Mouse (Mus musculus) hindbrain, embryonic 10.5 days (tissue): ENCODE measurements around the gene Scp2. TPM values are rescaled to one million over a fixed set of nuclear protein-coding genes. Genes with fewer than 3 reads are reported as not detected.
A peak's percentile ranks its signal among the peaks of the same experiment; 100 is the strongest.

Source experiments
- DNase-seq: peaks from one replicate; pipeline ENCODE4 v3.0.0-alpha.2; 2017; ENCODE audit warnings: low spot score
- H3K27ac ChIP-seq: fragments of 300-500 bp; sonication (generic); 2 replicates; pipeline ENCODE4 v1.5.1; 2016; ENCODE audit warnings: mild to moderate bottlenecking, moderate library complexity
- H3K27me3 ChIP-seq: fragments of 300-500 bp; sonication (generic); 2 replicates; pipeline ENCODE4 v1.6.1; 2016; ENCODE audit warnings: mild to moderate bottlenecking; ENCODE audit not compliant: poor library complexity, insufficient read depth, severe bottlenecking
- H3K36me3 ChIP-seq: fragments of 300-500 bp; sonication (generic); 2 replicates; pipeline ENCODE4 v1.6.1; 2016; ENCODE audit warnings: mild to moderate bottlenecking, moderate library complexity
- H3K4me1 ChIP-seq: fragments of 300-500 bp; sonication (generic); replicated peaks from 2 replicates; pipeline ENCODE4 v1.6.1; 2016; ENCODE audit warnings: mild to moderate bottlenecking
- H3K4me3 ChIP-seq: fragments of 300-500 bp; sonication (generic); 2 replicates; pipeline ENCODE4 v1.5.1; 2016; ENCODE audit warnings: mild to moderate bottlenecking, moderate library complexity
- H3K9me3 ChIP-seq: fragments of 300-500 bp; sonication (generic); 2 replicates; pipeline ENCODE4 v1.6.1; 2016; ENCODE audit warnings: mild to moderate bottlenecking, moderate library complexity
- WGBS: fragments of 180-500 bp; shearing (Covaris S2); methylation state at CpG from one replicate; pipeline ENCODE4 v1.1.7; 2016; 5-methylcytosine and 5-hydroxymethylcytosine counted together
- polyA plus RNA-seq: library from polyadenylated mRNA; unstranded; fragments of >200 nt; fragmentation: Nextera tagmentation; extraction: Ambion mirVana; gene quantifications from 2 replicates; pipeline ENCODE4 v1.2.1, GENCODE M21; 2016

Gene Scp2
- polyA plus RNA-seq, 1 experiment from 2014 or later = 213 TPM

DNA sequence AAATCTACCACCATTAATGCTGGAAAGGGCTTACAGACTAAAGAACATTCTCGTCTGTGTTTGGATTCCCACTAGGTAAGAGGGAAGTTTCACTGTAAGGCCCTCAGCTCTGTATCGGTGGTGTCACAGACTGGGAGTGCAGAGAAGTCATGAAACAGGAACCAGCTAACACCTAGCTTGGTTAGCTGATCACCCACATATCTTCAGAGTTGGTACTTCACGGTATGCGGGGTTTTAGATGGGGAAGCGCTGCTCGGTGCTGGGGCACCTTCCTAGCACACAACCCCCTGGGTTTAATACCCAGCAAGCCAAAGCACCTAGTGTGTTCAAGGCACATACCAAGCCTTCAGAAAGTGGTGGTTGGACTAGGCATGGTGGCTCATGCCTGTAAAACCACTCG is 77.5 kb downstream of the Scp2 start:
- DNase-seq = no peak
- H3K4me1 ChIP-seq = peaks cover 15% of the 10 kb centered on the region
- WGBS = 91% methylated on average over 7 of the region's 7 CpGs
- 0 out of 2 replicates have a peak, but pooled peaks cover under 1% of the 10 kb centered on the region for H3K9me3 ChIP-seq
- H3K27ac ChIP-seq = no peak overlapping the region
- H3K36me3 ChIP-seq = peaks cover 56% of the 10 kb centered on the region
- H3K27me3 ChIP-seq = no peaks in the 10 kb centered on the region
- no peak overlapping the region for H3K4me3 ChIP-seq

DNA sequence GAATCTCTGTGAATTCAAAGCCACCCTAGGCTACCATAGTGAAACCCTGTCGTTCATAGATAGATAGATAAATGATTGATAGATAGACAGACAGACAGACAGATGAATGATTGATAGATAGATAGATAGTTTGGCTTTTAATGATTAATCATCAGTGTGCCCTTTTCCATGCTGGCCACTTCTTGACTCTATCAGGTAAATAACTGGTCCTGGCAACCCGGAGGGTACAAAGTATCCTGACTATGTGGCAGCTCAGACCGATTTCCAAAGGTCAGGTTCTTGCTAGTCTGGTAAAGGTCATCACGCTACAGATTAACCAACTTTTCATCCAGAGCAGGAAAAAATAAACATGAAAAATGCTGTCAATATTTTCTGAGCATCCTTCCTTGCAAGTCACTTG is 78.2 kb downstream of the Scp2 start:
- 95% methylated on average over 4 of the region's 4 CpGs for WGBS
- no peak overlapping the region for H3K27ac ChIP-seq
- peaks cover 62% of the 10 kb centered on the region for H3K36me3 ChIP-seq
- H3K27me3 ChIP-seq = no peaks in the 10 kb centered on the region
- no peak overlapping the region for H3K4me3 ChIP-seq
- peaks cover 15% of the 10 kb centered on the region for H3K4me1 ChIP-seq
- H3K9me3 ChIP-seq = 0 out of 2 replicates have a peak, but pooled peaks cover 2% of the 10 kb centered on the region
- no peak for DNase-seq

DNA sequence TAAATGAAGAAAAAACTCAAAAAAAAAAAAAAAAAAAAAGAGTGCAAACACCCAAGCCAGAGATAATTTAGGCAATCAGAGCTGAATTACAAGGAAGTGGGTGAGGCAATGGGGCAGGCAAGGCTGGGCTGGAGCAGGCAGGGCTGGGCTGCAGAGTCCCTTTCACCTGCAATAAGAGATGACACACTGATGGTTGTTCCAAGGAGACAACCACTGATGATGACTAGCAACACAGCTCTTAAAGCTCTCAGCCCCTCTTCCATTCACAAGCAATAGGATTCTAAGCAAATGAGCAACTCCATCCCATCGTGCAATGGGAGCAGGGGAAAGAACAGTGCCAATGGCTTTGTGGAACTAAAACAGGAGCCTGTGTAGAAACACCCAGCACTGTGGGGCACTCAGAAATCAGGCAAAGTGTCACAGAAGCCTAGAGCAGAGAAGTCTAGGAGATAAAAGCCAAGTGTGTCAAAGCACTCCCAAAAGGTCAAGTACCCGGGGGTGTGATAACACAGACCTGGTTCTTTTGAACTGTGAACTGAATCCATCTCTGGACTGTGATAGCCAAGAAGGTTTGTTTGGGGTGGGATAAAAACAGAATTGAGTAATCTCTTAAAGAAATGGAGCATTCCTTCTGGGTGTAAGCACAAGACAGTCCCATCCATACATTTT is 79.5 kb downstream of the Scp2 start:
- no peak for DNase-seq
- H3K27ac ChIP-seq = no peak overlapping the region
- no peak overlapping the region for H3K4me3 ChIP-seq
- no peaks in the 10 kb centered on the region for H3K27me3 ChIP-seq
- H3K4me1 ChIP-seq = peaks cover 11% of the 10 kb centered on the region
- H3K36me3 ChIP-seq = peaks cover 72% of the 10 kb centered on the region
- 0 out of 2 replicates have a peak, but pooled peaks cover 2% of the 10 kb centered on the region for H3K9me3 ChIP-seq
- 92% methylated on average over 2 of the region's 2 CpGs for WGBS

DNA sequence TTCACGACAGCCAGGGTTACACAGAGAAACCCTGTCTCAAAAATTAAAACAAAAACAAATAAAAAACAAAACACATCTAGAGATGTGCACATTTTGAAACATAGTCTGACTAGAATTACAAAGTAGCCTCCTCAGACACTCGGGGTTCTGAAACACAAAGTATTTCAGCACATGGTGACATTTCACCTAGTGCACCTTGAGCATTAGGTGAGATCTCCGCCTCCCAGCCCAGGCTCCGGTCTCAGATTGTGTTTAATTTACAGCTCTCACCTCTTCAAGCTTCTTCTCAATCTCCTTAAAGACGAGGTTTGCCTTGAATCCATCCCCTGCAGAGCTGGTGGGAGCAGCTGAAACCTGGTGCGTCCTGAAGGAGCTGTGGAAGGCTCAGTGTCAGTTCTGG is 81.2 kb downstream of the Scp2 start:
- no peak for DNase-seq
- Histone ChIP-seq H3K4me1 (peaks cover 8% of the 10 kb centered on the region; the same call in 1 of the 2 replicates), H3K9me3 (0 out of 2 replicates have a peak, but pooled peaks cover 2% of the 10 kb centered on the region), H3K27ac (no peak overlapping the region), H3K36me3 (peaks cover 80% of the 10 kb centered on the region), H3K4me3 (no peak overlapping the region), H3K27me3 (no peaks in the 10 kb centered on the region)
- WGBS = 87% methylated on average over 6 of the region's 6 CpGs

DNA sequence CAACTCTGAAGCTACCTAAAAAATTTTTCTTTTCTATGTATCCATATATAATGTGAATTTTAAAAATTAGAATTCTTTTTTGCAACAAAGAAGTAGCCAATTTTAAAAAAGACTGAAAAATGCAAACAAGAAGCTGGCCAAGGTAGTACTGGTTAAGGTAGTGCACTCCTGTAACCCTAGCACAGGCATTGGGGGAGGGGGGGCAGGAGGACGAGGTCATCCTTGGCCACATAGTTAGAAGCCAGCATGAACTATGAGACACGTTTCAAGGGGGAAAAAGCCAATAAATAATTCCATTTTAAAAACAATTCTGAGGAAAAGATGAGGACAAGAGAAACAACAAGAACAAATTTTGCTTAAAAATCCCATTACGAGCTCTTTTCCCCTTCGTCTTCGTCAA is 82.3 kb downstream of the Scp2 start:
- H3K4me1 ChIP-seq = peaks cover 8% of the 10 kb centered on the region; the same call in 1 of the 2 replicates
- no peak for DNase-seq
- H3K27ac ChIP-seq = no peak overlapping the region
- 96% methylated on average over 5 of the region's 5 CpGs for WGBS
- H3K27me3 ChIP-seq = no peaks in the 10 kb centered on the region
- H3K4me3 ChIP-seq = no peak overlapping the region
- H3K36me3 ChIP-seq = peaks cover 81% of the 10 kb centered on the region
- H3K9me3 ChIP-seq = 0 out of 2 replicates have a peak, but pooled peaks cover 2% of the 10 kb centered on the region

DNA sequence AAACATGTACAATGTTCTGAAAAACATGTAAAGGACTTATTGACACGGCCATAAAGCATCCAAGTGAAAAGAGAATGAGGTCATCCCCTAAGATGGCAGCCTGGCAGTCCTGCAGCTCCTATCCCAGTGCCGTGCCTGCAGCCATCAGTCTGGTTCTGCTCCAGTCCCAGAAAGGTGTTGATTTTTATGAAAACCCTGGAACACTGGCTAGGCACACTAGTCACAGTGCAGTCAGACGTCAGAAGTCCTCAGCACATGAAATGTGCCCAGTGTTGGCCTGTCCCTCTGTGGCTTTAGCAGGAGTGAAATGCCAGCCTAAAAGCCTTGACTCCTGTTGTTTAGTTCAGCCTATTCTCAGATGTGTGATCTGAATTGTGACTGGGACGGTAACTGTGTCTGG is 84.0 kb downstream of the Scp2 start:
- H3K4me3 ChIP-seq = no peak overlapping the region
- H3K27me3 ChIP-seq = no peaks in the 10 kb centered on the region
- 0 out of 2 replicates have a peak, but pooled peaks cover 2% of the 10 kb centered on the region for H3K9me3 ChIP-seq
- no peak overlapping the region for H3K27ac ChIP-seq
- peaks cover 8% of the 10 kb centered on the region; the same call in 1 of the 2 replicates for H3K4me1 ChIP-seq
- 83% methylated on average over 4 of the region's 4 CpGs for WGBS
- H3K36me3 ChIP-seq = peaks cover 79% of the 10 kb centered on the region
- no peak for DNase-seq

DNA sequence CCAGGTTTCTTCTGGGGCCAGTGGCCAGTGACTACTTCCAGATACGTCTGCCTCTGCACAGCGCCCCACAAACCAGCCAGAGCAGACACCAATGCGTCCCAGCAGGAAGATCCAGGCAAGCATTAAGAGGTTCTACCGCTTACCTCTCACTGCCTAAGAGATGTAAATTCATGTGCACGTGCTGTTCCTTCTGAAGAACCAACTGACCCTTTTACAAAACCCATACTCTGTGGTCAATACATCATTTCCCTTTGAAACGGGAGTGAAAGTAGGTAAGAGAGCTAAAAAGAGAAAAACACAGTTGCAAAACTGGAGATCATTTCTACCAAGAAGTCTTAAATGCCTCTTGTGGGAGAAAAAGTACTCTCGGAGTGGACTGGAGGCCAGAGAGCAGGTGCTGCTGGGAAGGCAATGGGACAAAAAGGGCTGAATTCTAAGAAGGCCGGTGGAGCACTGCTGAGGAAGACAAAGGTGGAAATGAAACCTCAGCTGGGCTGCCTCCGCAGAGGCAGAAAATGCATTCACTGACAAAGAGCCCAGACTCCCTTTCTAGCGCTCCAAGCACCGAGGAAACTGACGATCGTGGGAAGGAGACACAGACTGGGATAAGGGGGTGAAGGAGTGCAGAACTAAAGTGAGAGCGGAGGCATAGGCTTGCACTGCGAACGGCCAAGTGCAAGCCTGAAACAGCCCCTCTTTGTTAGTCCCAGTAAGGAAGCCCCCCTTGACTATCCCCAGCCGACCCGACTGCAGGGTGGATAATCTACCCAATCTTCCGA is 85.0 kb downstream of the Scp2 start:
- Histone ChIP-seq H3K4me1 (peaks cover 8% of the 10 kb centered on the region; the same call in 1 of the 2 replicates), H3K9me3 (0 out of 2 replicates have a peak, but pooled peaks cover 2% of the 10 kb centered on the region), H3K27me3 (no peaks in the 10 kb centered on the region), H3K4me3 (no peak overlapping the region), H3K36me3 (peaks cover 80% of the 10 kb centered on the region), H3K27ac (peak overlapping the region; percentile 73)
- WGBS = 50% methylated on average over 19 of the region's 19 CpGs
- DNase-seq = no peak

DNA sequence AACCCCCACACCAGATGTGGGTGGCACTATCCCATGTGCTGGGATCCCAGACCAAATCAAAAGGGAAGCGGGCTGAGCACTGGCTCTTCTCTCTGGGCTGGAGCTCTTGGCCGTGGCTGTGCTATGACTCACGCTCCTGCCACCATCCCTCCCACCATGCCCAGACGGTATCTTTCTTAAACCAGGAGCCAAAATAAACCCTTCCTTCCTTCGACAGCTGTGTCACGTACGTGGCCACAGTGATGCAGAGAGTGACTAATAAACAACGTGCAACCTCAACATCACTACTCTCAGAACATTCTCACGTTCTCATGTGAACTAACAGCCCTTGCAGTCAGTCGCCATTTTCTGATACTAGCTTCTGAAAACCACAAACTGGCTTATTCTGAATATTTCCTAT is 86.6 kb downstream of the Scp2 start:
- H3K9me3 ChIP-seq = 0 out of 2 replicates have a peak, but pooled peaks cover 2% of the 10 kb centered on the region
- no peak overlapping the region for H3K27ac ChIP-seq
- no peak overlapping the region for H3K4me3 ChIP-seq
- DNase-seq = no peak
- WGBS = 93% methylated on average over 10 of the region's 10 CpGs
- peaks cover 83% of the 10 kb centered on the region for H3K36me3 ChIP-seq
- peaks cover 8% of the 10 kb centered on the region; the same call in 1 of the 2 replicates for H3K4me1 ChIP-seq
- no peaks in the 10 kb centered on the region for H3K27me3 ChIP-seq

DNA sequence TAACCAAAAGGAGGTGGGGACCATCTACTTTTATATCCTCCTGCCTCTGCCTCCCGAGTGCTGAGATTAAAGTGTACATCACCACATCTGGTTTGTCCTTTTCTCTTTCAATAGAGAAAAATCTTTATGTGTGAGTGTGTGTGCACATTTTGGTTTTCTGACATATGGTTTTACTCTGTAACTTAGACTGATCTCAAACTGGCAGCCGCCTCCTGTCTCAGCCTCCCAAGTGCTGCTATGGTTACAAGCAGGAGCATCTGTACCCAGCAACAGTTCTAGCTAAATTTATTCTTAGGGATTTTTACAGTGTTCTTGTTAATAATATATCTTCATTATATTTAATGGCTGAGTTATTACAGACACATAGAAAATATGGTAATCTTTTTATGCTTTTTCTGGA is 87.6 kb downstream of the Scp2 start:
- Histone ChIP-seq H3K27me3 (no peaks in the 10 kb centered on the region), H3K36me3 (peaks cover 83% of the 10 kb centered on the region), H3K4me3 (no peak overlapping the region), H3K27ac (no peak overlapping the region), H3K9me3 (0 out of 2 replicates have a peak, but pooled peaks cover under 1% of the 10 kb centered on the region), H3K4me1 (peaks cover 8% of the 10 kb centered on the region; the same call in 1 of the 2 replicates)
- WGBS = 88% methylated on average over 2 of the region's 2 CpGs
- no peak for DNase-seq

DNA sequence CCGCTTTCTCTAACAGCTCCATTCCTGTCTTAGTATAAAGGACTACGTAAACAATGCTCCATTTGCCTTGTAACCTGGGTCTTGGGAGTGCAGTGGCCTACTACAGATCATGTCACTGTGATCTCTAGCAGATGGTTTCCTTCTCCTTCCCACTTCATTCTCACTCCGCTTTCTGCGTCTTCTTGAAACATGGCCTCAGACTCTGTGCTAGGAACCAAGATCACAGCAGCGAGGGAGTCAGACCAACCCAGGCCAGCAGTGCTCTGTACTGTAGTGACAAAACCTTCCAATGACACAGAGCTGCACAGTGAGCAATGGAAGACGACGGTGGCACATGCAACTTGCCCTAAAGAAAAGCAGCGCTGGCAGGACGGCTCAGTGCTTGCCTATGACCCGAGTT is 88.9 kb downstream of the Scp2 start:
- peaks cover 8% of the 10 kb centered on the region; the same call in 1 of the 2 replicates for H3K4me1 ChIP-seq
- H3K4me3 ChIP-seq = no peak overlapping the region
- no peaks in the 10 kb centered on the region for H3K9me3 ChIP-seq
- peaks cover 82% of the 10 kb centered on the region for H3K36me3 ChIP-seq
- H3K27ac ChIP-seq = no peak overlapping the region
- no peaks in the 10 kb centered on the region for H3K27me3 ChIP-seq
- DNase-seq = no peak
- WGBS = 90% methylated on average over 10 of the region's 10 CpGs

DNA sequence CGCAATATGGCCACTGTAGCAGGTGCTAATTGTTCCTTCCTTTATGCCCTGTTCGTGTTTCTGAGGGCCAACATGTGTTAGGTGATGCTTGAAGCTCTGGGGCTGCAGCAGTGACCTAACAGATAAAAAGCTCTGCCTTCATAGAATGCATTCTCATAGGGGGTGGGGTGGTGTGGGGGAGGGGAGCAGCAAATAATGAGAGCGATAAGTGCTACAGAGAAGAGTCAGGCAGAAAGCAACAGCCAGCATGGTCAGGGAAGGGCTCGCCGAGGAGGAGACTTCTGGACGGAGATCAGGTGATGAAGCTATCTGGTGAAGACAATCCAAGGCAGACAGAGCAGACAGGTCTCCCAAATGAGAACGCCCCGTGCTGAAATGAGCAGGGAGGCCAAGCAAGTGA is 92.1 kb downstream of the Scp2 start:
- no peaks in the 10 kb centered on the region for H3K27me3 ChIP-seq
- DNase-seq = no peak
- H3K36me3 ChIP-seq = peaks cover 89% of the 10 kb centered on the region
- H3K4me1 ChIP-seq = no peaks in the 10 kb centered on the region
- no peak overlapping the region for H3K4me3 ChIP-seq
- no peaks in the 10 kb centered on the region for H3K9me3 ChIP-seq
- 89% methylated on average over 8 of the region's 8 CpGs for WGBS
- H3K27ac ChIP-seq = no peak overlapping the region

DNA sequence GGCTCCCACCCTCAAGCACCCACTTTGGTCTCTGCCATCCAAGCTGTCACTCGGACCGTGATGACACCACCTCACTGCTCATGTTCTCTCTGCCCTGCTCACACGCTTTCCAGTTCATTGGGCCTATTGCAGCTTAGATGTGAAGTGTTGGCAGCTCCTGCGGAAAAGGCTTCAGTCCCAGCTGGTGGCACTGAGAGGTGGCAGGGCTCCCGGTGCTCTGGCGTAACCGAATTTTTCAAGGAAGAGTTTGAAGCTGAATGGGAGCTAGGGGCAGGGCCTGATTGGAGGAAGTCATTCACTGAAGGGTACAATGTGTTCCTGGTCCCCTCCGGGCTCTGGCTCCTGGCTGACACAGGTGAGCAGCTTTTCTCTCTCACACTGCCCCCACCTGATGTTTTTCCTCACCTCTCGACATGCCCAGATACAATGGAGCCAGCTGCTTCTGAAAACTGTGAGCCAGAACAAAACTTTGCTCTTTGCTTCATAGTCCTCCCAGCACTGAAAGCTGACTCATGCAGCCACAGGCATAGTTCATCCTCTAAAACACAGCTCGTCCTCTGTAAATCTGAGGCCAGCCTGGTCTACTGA is 93.0 kb downstream of the Scp2 start:
- no peak for DNase-seq
- Histone ChIP-seq H3K4me1 (no peaks in the 10 kb centered on the region), H3K4me3 (no peak overlapping the region), H3K36me3 (peaks cover 92% of the 10 kb centered on the region), H3K9me3 (no peaks in the 10 kb centered on the region), H3K27me3 (no peaks in the 10 kb centered on the region), H3K27ac (no peak overlapping the region)
- 85% methylated on average over 10 of the region's 10 CpGs for WGBS

DNA sequence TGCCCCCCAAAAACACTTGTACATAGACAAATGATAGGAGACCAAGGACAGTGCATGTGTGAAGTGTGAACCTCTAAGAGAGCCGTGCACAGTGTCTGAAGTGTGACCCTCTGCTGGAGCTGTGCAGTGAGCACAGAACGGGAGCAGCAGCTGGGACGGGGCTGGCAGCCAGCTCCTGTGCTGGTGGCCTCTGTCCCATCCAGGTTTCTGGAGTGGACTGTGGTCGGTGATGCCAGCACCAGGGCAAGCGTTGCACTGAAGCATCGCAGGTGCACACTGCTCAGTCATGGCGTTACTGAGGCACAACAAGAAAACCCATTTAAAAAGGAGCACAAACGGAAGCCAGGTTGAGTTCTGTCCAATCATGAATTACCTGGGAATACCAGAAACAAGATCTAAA is 98.7 kb downstream of the Scp2 start:
- DNase-seq = no peak
- Histone ChIP-seq H3K36me3 (peaks cover 74% of the 10 kb centered on the region), H3K4me3 (no peak overlapping the region), H3K4me1 (no peaks in the 10 kb centered on the region), H3K27me3 (no peaks in the 10 kb centered on the region), H3K27ac (no peak overlapping the region), H3K9me3 (no peaks in the 10 kb centered on the region)
- 90% methylated on average over 8 of the region's 8 CpGs for WGBS
